Mouse (Mus musculus) layer of hippocampus, postnatal 25 days (tissue): ENCODE results near the gene Wdsub1. TPM values are rescaled to one million over a fixed set of nuclear protein-coding genes. Genes with fewer than 3 reads are reported as not detected.

Source experiments
- DNase-seq, 2 experiments: peaks; one replicate each; pipeline ENCODE4 v3.0.0; 2022; ENCODE audit warnings: mixed read lengths in 2 of 2, low spot score in 1 of 2; ENCODE audit errors: extremely low spot score in 1 of 2
- total RNA-seq, 2 experiments: library from RNA; stranded (reverse); gene quantifications; 2 replicates each; pipeline ENCODE4 v1.2.3; 2021

Gene Wdsub1
- total RNA-seq, 2 experiments from 2014 or later: 19.5 to 21.8 TPM

DNA sequence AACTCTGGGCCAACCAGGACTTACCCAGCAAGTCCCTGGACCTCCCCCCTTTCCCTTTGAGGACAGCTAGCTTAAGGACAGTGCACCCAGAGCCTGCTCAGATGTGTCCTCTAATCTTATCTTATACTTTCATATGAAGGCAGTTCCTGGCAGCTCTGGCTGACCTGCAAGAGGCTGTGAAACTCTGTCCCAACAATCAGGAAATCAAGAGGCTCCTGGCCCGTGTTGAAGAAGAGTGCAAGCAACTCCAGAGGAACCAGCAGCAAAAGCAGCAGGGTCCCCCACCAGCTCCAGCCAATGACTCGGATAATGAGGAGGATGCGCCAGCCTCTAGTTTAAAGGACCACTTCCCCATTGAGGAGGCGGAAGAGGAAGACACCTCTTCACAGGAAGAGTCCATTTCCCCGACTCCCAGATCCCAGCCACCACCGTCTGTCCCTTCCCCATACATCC is 39.8 kb downstream of the Wdsub1 start:
- DNase-seq: no peak

GRCm38 (mm10) chr2:59841944-59842343 is 40.4 kb downstream of the Wdsub1 start:
- no peak for DNase-seq

- no peak for DNase-seq
Measured at GRCm38 (mm10) chr2:59841189-59841939, 41.0 kb downstream of the Wdsub1 start.

DNA sequence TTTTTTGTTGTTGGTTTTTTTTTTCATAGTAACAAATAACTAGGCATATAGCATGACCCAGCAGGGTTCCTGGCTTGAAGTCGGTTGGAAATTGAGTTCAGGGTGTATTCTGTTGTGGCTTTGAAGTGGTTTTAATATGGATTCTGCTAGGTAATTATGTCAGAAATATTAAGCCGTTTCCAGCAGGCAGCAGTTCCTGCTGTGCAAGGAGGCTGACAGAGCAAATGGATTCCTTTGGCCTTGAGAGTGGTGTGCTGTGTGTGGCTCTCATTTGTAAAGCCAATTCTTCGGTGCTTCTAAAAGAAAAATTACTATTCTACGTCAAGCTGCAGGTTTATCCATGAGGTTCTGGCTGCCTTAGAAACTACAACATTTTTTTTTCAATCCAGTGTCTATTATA is 42.2 kb downstream of the Wdsub1 start:
- no peak for DNase-seq

- no peak for DNase-seq
Measured at GRCm38 (mm10) chr2:59839755-59840154, 42.6 kb downstream of the Wdsub1 start.

DNA sequence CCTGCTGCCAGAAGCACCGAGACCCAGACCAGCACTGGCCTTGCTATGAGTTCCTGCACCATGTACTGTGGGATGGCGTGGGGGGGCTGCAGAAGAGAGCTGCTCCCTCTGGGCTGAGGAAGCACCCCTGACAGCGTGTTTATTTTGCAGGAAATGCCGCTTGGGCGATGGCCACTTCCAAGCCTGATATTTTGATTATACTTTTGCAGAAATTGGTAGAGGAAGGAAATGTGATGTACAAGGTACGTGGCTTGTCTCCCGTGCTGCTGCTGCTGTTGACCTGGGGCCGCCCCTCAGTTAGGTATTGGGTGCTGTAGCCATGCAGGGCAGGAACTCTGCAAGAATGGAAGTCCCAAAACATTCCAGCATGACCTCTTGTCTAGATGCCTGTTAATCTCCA is 43.6 kb downstream of the Wdsub1 start:
- DNase-seq: no peak

DNA sequence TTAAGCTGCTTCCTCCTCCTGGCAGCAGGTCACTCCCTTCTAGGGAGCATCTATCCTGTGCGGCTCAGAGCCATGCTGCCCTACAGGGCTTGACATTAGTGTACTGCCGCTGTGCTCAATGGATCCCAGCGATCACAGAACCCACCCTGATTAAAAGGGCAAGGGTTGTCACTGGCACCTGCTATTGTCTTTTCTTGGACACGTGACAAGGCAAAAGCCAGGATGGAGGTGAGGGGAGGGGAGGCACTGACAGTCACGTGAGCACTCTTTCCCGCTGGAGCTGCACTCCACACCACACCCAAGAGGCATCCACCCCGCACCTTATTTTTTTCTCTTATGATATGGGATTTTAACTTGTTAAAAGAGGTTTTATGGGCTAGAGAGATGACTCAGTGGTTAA is 50.6 kb downstream of the Wdsub1 start:
- DNase-seq: no peak

- no peak for DNase-seq
Measured at GRCm38 (mm10) chr2:59830940-59831339, 51.5 kb downstream of the Wdsub1 start.

- DNase-seq: no peak
Measured at GRCm38 (mm10) chr2:59830151-59830550, 52.2 kb downstream of the Wdsub1 start.

- no peak for DNase-seq
Measured at GRCm38 (mm10) chr2:59829718-59830117, 52.7 kb downstream of the Wdsub1 start.

GRCm38 (mm10) chr2:59828777-59829508 is 53.4 kb downstream of the Wdsub1 start:
- DNase-seq: no peak

GRCm38 (mm10) chr2:59828103-59828655 is 54.2 kb downstream of the Wdsub1 start:
- no peak for DNase-seq

DNA sequence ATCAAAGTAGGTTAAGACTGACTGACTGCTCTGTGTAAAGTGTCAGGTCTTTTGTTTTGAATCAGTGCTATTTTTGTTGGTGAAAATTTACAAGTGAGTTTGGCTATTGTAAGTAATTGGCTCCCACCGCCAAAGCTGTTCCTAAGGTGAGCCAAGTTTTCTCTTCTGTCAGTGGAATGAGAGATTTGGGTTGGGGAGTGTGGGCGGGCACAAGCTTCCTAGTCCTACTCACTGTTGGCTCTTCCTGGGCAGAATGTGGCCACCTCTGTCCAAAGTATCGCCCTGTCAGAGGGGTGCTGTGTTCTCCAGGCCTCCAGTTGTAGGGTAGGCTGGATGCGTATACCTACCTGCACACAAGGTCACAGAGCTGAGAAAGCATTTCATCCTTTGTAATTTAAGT is 57.0 kb downstream of the Wdsub1 start:
- DNase-seq: no peak

DNA sequence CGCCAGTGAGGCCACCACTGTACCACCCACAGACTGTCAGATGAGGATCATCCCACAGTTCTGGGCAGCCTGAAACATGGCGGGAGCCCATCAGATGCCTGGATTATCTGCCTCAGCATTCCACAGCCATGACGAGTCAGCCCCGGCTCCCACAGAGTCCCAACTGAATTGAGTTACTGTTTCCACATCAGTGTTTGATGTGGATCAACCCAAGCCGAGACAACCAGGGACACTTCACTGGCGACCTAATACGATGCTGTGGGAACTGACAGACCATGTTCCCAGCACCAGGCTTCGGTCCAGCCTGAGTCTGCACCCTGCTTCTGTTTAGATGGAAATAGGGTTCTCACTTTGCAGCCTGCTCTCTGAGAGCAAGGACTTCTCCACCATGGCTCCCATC is 58.1 kb downstream of the Wdsub1 start:
- peak in 1 of 2 experiments; percentile 36 for DNase-seq

DNA sequence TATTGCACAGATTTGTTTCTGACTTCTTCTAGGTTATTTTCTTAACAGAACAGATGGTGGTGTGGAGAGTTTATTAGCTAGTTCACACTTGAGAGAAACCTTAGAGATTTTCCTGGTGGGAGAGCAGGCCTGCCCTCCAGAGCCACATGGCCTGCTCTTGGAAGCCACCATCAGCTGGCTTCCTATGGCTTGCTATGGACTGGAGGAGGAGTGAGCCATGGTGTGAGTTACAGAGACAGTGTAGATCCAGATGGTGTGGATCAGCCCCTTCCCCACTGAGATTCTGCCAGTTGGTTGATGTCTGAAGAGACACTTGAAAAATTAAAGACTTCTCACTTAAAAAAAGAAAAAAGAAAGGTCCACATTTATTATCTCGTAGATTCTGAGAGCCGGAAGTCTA is 61.3 kb downstream of the Wdsub1 start:
- no peak for DNase-seq

GRCm38 (mm10) chr2:59820088-59820487 is 62.3 kb downstream of the Wdsub1 start:
- DNase-seq: no peak

- DNase-seq: no peak
Measured at GRCm38 (mm10) chr2:59819415-59819814, 63.0 kb downstream of the Wdsub1 start.

DNA sequence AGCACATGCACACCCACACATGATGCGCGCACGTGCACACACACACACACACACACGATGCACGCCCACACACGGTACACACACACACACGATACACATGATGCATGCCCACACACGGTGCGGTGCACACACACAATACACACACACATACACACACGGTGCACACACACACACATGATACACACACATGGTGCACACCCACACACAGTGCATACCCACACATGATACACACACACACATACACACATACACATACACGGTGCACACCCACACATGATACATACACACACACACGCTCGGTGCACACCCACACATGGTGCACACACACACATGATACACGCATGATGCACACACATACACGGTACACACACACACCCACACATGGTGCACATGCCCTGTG is 63.7 kb downstream of the Wdsub1 start:
- DNase-seq: no peak

- no peak for DNase-seq
Measured at GRCm38 (mm10) chr2:59814997-59815396, 67.4 kb downstream of the Wdsub1 start.

- DNase-seq: no peak
Measured at GRCm38 (mm10) chr2:59813457-59813856, 68.9 kb downstream of the Wdsub1 start.

GRCm38 (mm10) chr2:59812641-59813040 is 69.8 kb downstream of the Wdsub1 start:
- no peak for DNase-seq

DNA sequence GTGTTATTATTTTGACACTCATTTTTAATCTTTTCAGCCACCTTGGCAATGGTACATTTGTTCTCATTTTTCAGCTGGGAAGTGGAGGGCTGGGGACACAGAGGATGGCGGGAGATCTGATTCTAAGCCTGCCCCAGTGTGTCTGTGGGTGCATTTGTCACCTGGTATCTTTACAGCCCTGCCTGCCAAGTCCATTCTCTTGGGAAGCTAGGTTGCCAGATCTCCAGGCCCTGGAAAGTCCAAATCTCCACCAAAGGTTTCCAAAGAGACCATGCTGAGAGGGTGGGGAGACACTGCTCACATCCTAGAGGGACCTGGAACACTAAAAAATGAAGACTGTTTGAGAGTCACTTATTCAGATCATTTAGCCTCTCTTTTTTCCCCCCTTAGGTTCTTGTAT is 71.1 kb downstream of the Wdsub1 start:
- no peak for DNase-seq
